Mouse (Mus musculus) left cerebral cortex, adult 2 months (tissue): ENCODE measurements around the gene Slc35b3. TPM values are rescaled to one million over a fixed set of nuclear protein-coding genes. Genes with fewer than 3 reads are reported as not detected.

Experiments used
- DNase-seq, 2 experiments: peaks; one replicate each; pipeline ENCODE4 v3.0.0; 2021 to 2022; ENCODE audit warnings: low spot score in 2 of 2, mixed read lengths in 1 of 2; ENCODE audit errors: extremely low spot score in 1 of 2
- H3K27ac ChIP-seq: fragments of 200-600 bp; 2 replicates; pipeline ENCODE4 v1.8.1; 2022
- H3K4me3 ChIP-seq: fragments of 200-600 bp; 2 replicates; pipeline ENCODE4 v1.8.1; 2022
- CTCF ChIP-seq: fragments of 200-600 bp; IDR thresholded peaks from 2 replicates; pipeline ENCODE4 v1.8.1; 2022; ENCODE audit warnings: antibody characterized with exemption, mild to moderate bottlenecking, moderate library complexity
- intact Hi-C: fragments of 180-260 bp; cut with DNase I; formaldehyde crosslinking; loops from one replicate; pipeline ENCODE4 v1.15.1; 2025
- long read RNA-seq, 2 experiments: library from polyadenylated mRNA; stranded (forward); transcript quantifications; one replicate each; pipeline ENCODE4 v2.0.0; 2021; ENCODE audit warnings: borderline mapping rate in 2 of 2
- total RNA-seq, 2 experiments: library from RNA; stranded (reverse); gene quantifications; 2 replicates each; pipeline ENCODE4 v1.2.3; 2021

Gene Slc35b3
- total RNA-seq = 10 to 100 TPM; 19.5 to 20.7 TPM
- long read RNA-seq, experiment 1, partial matches to known transcripts = 3 of 13 reads
- long read RNA-seq, experiment 1, other reads (novel, unspliced or antisense) = 5 of 13 reads
- long read RNA-seq, experiment 2, partial matches to known transcripts = 3 of 11 reads
- long read RNA-seq, experiment 2, other reads (novel, unspliced or antisense) = 4 of 11 reads

DNA sequence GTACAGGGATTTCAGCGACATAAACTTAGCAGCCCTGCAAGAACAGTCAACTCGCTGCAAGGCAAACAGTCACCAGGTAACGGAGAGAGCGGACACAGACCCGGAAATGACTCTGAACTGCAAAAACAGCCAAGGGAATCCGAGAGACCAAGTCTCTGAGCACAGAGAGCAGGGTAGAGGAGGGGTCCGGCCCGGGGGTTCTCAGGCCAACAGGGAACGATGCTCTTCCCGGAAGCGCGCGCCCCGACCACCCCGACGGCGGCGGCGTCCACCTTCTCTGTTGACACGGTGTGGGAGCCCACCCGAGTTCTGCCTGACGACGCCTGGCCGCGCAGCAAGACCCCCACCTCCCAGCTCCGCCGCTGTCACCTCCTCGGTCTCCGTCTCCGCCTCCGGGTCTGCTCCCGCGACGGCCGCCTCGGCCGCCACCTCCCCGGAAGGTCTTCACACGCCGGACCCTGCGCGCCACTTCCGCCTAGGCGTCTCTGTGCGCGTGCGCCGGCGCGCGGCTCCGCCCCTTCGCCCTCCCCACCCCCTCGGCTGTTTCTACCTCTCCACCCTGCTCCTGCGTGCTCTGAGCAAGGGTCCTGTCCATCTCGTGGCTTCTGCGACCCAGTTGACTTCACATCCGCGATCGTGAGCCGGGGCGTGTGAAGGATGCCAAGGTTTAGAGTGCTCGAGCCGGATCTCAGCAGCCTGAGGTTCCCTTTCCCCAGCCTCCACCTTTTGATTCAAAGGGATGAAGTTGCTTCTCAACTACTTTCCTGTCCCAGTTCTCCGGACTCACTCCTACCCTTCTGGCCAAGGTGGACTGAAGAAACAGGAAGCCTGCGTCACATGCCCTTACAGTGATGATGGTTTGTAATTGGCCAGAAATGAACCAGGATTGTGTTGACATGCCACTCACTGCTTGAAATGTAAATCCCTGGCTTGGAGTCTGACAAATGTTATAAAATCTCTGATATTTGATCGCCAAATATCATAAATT lies at the start of gene Slc35b3:
TSS of gene Slc35b3 (minus strand) at position 813 of the 988 bp plus-strand sequence.
- Histone ChIP-seq H3K4me3 (peak within 1 kb of the TSS; percentile 86), H3K27ac (peak within 1 kb of the TSS; percentile 91)
- no peak for TF ChIP-seq CTCF
- DNase-seq = peak; percentile 77 to 83
- intact Hi-C loops = loop anchor here (2.0 kb wide), 1 partner anchor 302 kb away; the partner anchor contains the start of gene Eef1e1

DNA sequence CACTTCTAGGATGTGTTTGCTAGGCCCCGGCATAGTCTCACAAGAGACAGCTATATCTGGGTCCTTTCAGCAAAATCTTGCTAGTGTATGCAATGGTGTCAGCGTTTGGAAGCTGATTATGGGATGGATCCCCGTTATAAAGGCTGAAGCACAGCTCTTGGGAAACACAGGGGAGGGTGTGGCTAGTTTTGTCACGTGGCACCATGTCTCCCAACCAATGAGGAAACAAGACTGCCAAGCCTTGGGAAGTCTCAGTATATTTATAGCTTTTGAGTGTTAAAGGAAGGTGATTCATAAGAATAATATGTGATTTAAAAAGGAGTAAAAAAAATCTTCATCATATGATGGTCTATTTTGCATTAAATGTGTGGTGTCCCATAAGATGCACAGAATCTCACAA lies 49.6 kb upstream of the Slc35b3 start:
- no peak for TF ChIP-seq CTCF
- H3K27ac ChIP-seq = no peak overlapping the region
- H3K4me3 ChIP-seq = no peak overlapping the region
- intact Hi-C loops = no loop called here
- DNase-seq = no peak

DNA sequence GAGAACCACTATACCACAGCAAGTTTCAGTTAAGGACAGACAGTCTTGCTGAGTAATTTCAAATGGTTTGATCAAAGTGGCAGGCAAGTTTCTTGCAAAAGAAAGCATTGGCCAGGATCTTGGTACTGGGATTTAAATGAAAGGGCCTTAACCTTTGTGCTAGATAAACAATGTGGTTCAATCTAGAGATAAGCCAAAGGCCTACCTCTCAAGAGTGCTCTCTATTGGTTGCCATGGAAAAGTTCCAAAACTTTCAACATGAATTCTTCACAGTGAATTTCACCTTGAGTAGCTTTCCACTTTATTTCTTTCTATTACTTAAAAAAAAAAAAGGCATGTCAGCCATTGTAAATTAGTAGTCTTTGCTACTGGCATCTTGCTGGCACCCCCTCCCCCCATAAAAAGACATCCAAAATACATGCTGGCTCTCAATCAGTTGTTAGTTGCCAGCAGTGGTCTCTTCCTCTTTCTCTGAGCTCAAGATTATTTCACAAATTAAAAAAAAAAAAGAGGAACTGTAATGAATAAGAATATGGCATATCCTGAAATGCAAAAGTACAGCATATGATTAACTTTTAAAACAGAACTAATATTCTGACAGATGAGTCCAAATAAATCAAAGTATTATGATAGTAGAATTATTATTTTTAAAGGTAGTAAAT lies 42.6 kb upstream of the Slc35b3 start:
- no peak overlapping the region for H3K4me3 ChIP-seq
- TF ChIP-seq CTCF = no peak
- intact Hi-C loops = no loop called here
- DNase-seq = no peak
- no peak overlapping the region for H3K27ac ChIP-seq

- no peak overlapping the region for H3K4me3 ChIP-seq
- intact Hi-C loops = no loop called here
- no peak for TF ChIP-seq CTCF
- no peak for DNase-seq
- no peak overlapping the region for H3K27ac ChIP-seq
Measured at GRCm38 (mm10) chr13:39002424-39002823, 41.7 kb upstream of the Slc35b3 start.

GRCm38 (mm10) chr13:39001434-39001833 lies 40.8 kb upstream of the Slc35b3 start:
- Histone ChIP-seq H3K4me3 (no peak overlapping the region), H3K27ac (no peak overlapping the region)
- no peak for TF ChIP-seq CTCF
- DNase-seq = no peak
- intact Hi-C loops = no loop called here

GRCm38 (mm10) chr13:38998958-38999357 lies 38.3 kb upstream of the Slc35b3 start:
- no peak for TF ChIP-seq CTCF
- Histone ChIP-seq H3K27ac (no peak overlapping the region), H3K4me3 (no peak overlapping the region)
- no peak for DNase-seq
- intact Hi-C loops = no loop called here

DNA sequence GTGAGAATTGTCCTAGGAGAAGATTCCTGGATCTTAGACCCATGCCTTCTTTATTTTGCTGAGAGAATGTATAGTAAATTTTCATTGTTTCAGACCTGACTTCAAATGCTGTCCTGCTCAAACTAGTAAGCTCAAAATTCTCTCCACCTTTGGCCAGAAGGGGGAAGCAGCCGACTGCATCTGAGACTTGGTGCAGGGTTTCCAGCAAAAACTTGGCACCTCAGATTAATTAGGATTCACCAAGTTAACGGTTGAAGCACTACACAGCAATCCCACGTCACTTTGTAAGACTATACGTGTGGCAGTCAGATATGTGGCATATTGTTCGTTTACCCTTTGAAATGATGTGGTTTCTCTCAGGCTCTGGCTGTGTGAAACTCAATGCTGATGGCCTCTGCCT lies 31.9 kb upstream of the Slc35b3 start:
- peak; percentile 66 for TF ChIP-seq CTCF
- Histone ChIP-seq H3K27ac (no peak overlapping the region), H3K4me3 (no peak overlapping the region)
- peak; percentile 30 to 32 for DNase-seq
- intact Hi-C loops = loop anchor here (1.0 to 5.0 kb wide), 3 partner anchors 191 to 1765 kb away; no protein-coding TSS in a partner anchor

DNA sequence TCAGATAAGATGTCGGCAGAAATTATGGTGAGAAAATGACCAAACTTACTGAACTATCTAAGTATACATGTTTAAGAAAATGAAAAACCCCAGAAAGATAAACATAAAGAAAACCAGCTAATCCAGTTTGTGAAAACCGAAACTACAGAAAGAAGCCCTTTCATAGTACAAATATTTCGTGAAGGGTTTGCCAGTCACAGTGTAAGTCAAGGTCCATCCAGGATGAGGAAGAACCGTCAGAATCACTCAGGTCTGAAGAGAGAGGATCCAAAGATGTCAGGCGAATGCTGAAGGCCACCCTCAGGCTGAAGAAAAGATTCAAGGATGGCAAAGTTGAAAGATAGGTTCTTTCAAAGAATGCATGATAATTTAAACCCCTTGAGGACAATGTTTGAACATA lies 23.1 kb upstream of the Slc35b3 start:
- no peak for DNase-seq
- intact Hi-C loops = no loop called here
- no peak overlapping the region for H3K4me3 ChIP-seq
- no peak overlapping the region for H3K27ac ChIP-seq
- TF ChIP-seq CTCF = no peak

- no peak; the same call in 1 of the 2 replicates for TF ChIP-seq CTCF
- intact Hi-C loops = no loop called here
- H3K4me3 ChIP-seq = no peak overlapping the region
- no peak overlapping the region for H3K27ac ChIP-seq
- no peak for DNase-seq
Measured at GRCm38 (mm10) chr13:38980900-38981299, 20.2 kb upstream of the Slc35b3 start.

GRCm38 (mm10) chr13:38976978-38977377 lies 16.3 kb upstream of the Slc35b3 start:
- intact Hi-C loops = no loop called here
- no peak overlapping the region for H3K27ac ChIP-seq
- DNase-seq = no peak
- no peak for TF ChIP-seq CTCF
- no peak overlapping the region for H3K4me3 ChIP-seq

- no peak overlapping the region for H3K27ac ChIP-seq
- DNase-seq = no peak
- intact Hi-C loops = no loop called here
- H3K4me3 ChIP-seq = no peak overlapping the region
- no peak for TF ChIP-seq CTCF
Measured at GRCm38 (mm10) chr13:38975853-38976252, 15.2 kb upstream of the Slc35b3 start.

DNA sequence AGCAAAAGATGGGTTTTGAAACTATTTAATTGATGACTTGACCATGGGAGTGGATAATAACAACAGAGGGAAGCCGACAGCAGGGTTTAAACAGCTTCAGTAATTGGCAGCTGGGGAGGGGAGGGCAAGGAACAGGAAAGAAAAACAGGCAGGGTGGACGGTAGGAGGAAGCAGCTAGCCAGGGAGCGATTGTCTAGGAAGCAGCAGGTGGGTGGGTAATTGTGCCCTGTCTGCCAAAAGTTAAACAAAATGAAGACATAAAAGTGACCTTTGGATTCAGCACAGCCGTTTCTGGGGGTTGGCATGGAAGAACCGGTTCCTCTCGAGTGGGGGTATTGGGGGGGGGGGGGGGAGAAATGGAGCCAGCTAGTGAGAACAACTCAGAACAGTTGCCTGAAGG lies 11.9 kb upstream of the Slc35b3 start:
- Histone ChIP-seq H3K27ac (no peak overlapping the region), H3K4me3 (no peak overlapping the region)
- DNase-seq = no peak
- no peak for TF ChIP-seq CTCF
- intact Hi-C loops = no loop called here
